Mouse (Mus musculus): ENCODE data around the gene Clic4. TPM values are rescaled to one million over a fixed set of nuclear protein-coding genes. Genes with fewer than 3 reads are reported as not detected.

The Clic4 gene
- polyA plus RNA-seq (2015; fragmentation: Nextera tagmentation; extraction: Ambion mirVana) = 181 and 185 TPM in 2 replicates

GRCm38 (mm10) chr4:135272640-135273306 lies at the start of gene Clic4:
Gene Clic4 (minus strand): TSS chr4:135272814.
- no peaks in the 10 kb centered on the region for H3K36me3 ChIP-seq
- under 1% methylated on average over 64 of the region's 64 CpGs for WGBS

DNA sequence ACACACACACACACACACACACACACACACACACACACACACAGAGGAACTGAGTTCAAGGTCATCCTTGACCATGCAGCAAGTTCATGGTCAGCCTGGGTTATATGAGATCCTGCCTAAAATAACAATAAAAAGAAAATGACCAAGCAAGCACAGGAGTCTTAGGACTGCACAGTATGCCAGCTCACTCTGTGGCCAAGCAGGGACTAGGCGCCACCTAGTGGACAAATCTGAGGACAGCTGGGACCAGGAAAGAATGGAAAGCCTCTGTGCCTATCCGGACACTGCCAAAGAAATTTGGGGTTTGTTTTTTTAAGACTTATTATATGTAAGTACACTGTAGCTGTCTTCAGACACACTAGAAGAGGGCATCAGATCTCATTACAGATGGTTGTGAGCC lies 45.4 kb upstream of the Clic4 start:
- Histone ChIP-seq H3K27me3 (no peaks in the 10 kb centered on the region), H3K36me3 (peaks cover 78% of the 10 kb centered on the region), H3K9ac (no peak overlapping the region), H3K27ac (no peak overlapping the region), H3K4me3 (no peak overlapping the region), H3K4me1 (peaks cover 15% of the 10 kb centered on the region), H3K4me2 (no peak overlapping the region), H3K9me3 (no peaks in the 10 kb centered on the region; the same call in 1 of the 2 replicates)
- 7% methylated on average over 2 of the region's 2 CpGs for WGBS
- ATAC-seq (ENCODE audit: borderline replicate concordance, extremely low read depth, low FRiP score, low TSS enrichment) = peak; percentile 43; the same call in 1 of the 2 replicates

More at GRCm38 (mm10) chr4:135272640-135273306, at the start of gene Clic4:
- H3K27me3 ChIP-seq = no peaks in the 10 kb centered on the region
- peaks cover 40% of the 10 kb centered on the region for H3K4me1 ChIP-seq
- peak within 1 kb of the TSS; percentile 61 for H3K4me2 ChIP-seq
- H3K9me3 ChIP-seq = no peaks in the 10 kb centered on the region
- peak within 1 kb of the TSS; percentile 96 for H3K9ac ChIP-seq
- peak; percentile 99 for ATAC-seq (ENCODE audit: borderline replicate concordance, extremely low read depth, low FRiP score, low TSS enrichment)
- peak within 1 kb of the TSS; percentile 96 for H3K4me3 ChIP-seq
- peak within 1 kb of the TSS; percentile 97 for H3K27ac ChIP-seq

- WGBS = 89% methylated on average over 4 of the region's 4 CpGs
- Histone ChIP-seq H3K9ac (no peak overlapping the region), H3K4me1 (peaks cover 19% of the 10 kb centered on the region), H3K4me2 (no peak overlapping the region), H3K36me3 (peaks cover 74% of the 10 kb centered on the region), H3K4me3 (no peak overlapping the region), H3K27ac (no peak overlapping the region), H3K9me3 (no peaks in the 10 kb centered on the region; the same call in 1 of the 2 replicates), H3K27me3 (no peaks in the 10 kb centered on the region)
- ATAC-seq (ENCODE audit: borderline replicate concordance, extremely low read depth, low FRiP score, low TSS enrichment) = no peak
Measured at GRCm38 (mm10) chr4:135317539-135317938, 44.9 kb upstream of the Clic4 start.

- peaks cover 25% of the 10 kb centered on the region for H3K4me1 ChIP-seq
- H3K4me2 ChIP-seq = no peak overlapping the region
- H3K9me3 ChIP-seq = no peaks in the 10 kb centered on the region; the same call in 1 of the 2 replicates
- H3K36me3 ChIP-seq = peaks cover 52% of the 10 kb centered on the region
- no peak for ATAC-seq (ENCODE audit: borderline replicate concordance, extremely low read depth, low FRiP score, low TSS enrichment)
- WGBS = 96% methylated on average over 9 of the region's 9 CpGs
- H3K9ac ChIP-seq = no peak overlapping the region
- no peaks in the 10 kb centered on the region for H3K27me3 ChIP-seq
- H3K4me3 ChIP-seq = no peak overlapping the region
- H3K27ac ChIP-seq = no peak overlapping the region
Measured at GRCm38 (mm10) chr4:135315287-135315686, 42.7 kb upstream of the Clic4 start.

DNA sequence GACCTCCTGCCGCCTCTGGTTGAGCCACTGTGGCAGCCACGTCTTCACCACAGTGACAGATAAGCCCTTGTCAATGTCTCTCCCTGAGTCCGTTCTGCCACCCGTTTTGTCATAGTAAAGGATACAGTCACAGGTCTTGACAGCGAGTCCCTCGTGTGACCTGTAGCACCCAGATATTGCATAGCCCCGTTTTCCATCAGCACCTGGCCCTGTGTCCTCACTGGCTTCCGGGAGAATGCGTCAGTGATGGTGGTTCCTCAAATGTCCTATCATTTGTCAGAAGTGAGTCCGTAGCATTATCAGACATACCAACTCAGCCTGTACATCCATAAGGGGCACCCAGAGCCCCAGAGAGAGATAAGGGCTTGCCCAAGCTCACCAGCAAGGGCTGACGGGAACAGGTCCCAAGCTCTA lies 41.8 kb upstream of the Clic4 start:
- Histone ChIP-seq H3K9me3 (no peaks in the 10 kb centered on the region; the same call in 1 of the 2 replicates), H3K4me1 (peaks cover 31% of the 10 kb centered on the region), H3K27me3 (no peaks in the 10 kb centered on the region), H3K4me3 (no peak overlapping the region), H3K36me3 (peaks cover 43% of the 10 kb centered on the region), H3K4me2 (no peak overlapping the region), H3K9ac (no peak overlapping the region), H3K27ac (peak overlapping the region; percentile 93; the same call in 1 of the 2 replicates)
- ATAC-seq (ENCODE audit: borderline replicate concordance, extremely low read depth, low FRiP score, low TSS enrichment) = no peak
- 69% methylated on average over 11 of the region's 11 CpGs for WGBS

- Histone ChIP-seq H3K4me2 (peak overlapping the region; percentile 34), H3K36me3 (peaks cover 37% of the 10 kb centered on the region), H3K27ac (peak overlapping the region; percentile 93), H3K4me3 (no peak overlapping the region), H3K9ac (no peak overlapping the region), H3K9me3 (no peaks in the 10 kb centered on the region; the same call in 1 of the 2 replicates), H3K4me1 (peaks cover 34% of the 10 kb centered on the region), H3K27me3 (no peaks in the 10 kb centered on the region)
- WGBS = 54% methylated on average over 9 of the region's 9 CpGs
- no peak; the same call in 1 of the 2 replicates for ATAC-seq (ENCODE audit: borderline replicate concordance, extremely low read depth, low FRiP score, low TSS enrichment)
Measured at GRCm38 (mm10) chr4:135313761-135314241, 41.2 kb upstream of the Clic4 start.

GRCm38 (mm10) chr4:135313111-135313691 lies 40.6 kb upstream of the Clic4 start:
- Histone ChIP-seq H3K36me3 (peaks cover 31% of the 10 kb centered on the region), H3K9me3 (no peaks in the 10 kb centered on the region; the same call in 1 of the 2 replicates), H3K4me1 (peaks cover 34% of the 10 kb centered on the region), H3K4me2 (peak overlapping the region; percentile 34), H3K9ac (0 out of 2 replicates have a peak overlapping the region, but pooled peaks have one; percentile 2), H3K27ac (peak overlapping the region; percentile 93), H3K27me3 (no peaks in the 10 kb centered on the region), H3K4me3 (no peak overlapping the region)
- ATAC-seq (ENCODE audit: borderline replicate concordance, extremely low read depth, low FRiP score, low TSS enrichment) = peak; percentile 72
- 30% methylated on average over 17 of the region's 17 CpGs for WGBS

GRCm38 (mm10) chr4:135312706-135313105 lies 40.1 kb upstream of the Clic4 start:
- Histone ChIP-seq H3K4me2 (peak overlapping the region; percentile 34), H3K36me3 (peaks cover 30% of the 10 kb centered on the region), H3K27ac (peak overlapping the region; percentile 93), H3K4me3 (no peak overlapping the region), H3K4me1 (peaks cover 35% of the 10 kb centered on the region), H3K27me3 (no peaks in the 10 kb centered on the region), H3K9me3 (no peaks in the 10 kb centered on the region; the same call in 1 of the 2 replicates), H3K9ac (0 out of 2 replicates have a peak overlapping the region, but pooled peaks have one; percentile 2)
- WGBS = 26% methylated on average over 4 of the region's 4 CpGs
- ATAC-seq (ENCODE audit: borderline replicate concordance, extremely low read depth, low FRiP score, low TSS enrichment) = peak; percentile 89

- Histone ChIP-seq H3K4me3 (no peak overlapping the region), H3K9me3 (no peaks in the 10 kb centered on the region; the same call in 1 of the 2 replicates), H3K4me2 (no peak overlapping the region), H3K27ac (no peak overlapping the region), H3K36me3 (peaks cover 9% of the 10 kb centered on the region), H3K9ac (no peak overlapping the region), H3K27me3 (no peaks in the 10 kb centered on the region), H3K4me1 (peaks cover 49% of the 10 kb centered on the region)
- no peak for ATAC-seq (ENCODE audit: borderline replicate concordance, extremely low read depth, low FRiP score, low TSS enrichment)
- 71% methylated on average over 8 of the region's 8 CpGs for WGBS
Measured at GRCm38 (mm10) chr4:135310371-135310770, 37.8 kb upstream of the Clic4 start.

- Histone ChIP-seq H3K9me3 (no peaks in the 10 kb centered on the region), H3K4me1 (peaks cover 49% of the 10 kb centered on the region), H3K27me3 (no peaks in the 10 kb centered on the region), H3K4me2 (no peak overlapping the region), H3K36me3 (peaks cover 3% of the 10 kb centered on the region), H3K27ac (no peak overlapping the region), H3K9ac (no peak overlapping the region), H3K4me3 (no peak overlapping the region)
- 61% methylated on average over 5 of the region's 5 CpGs for WGBS
- no peak for ATAC-seq (ENCODE audit: borderline replicate concordance, extremely low read depth, low FRiP score, low TSS enrichment)
Measured at GRCm38 (mm10) chr4:135309726-135310125, 37.1 kb upstream of the Clic4 start.

GRCm38 (mm10) chr4:135309112-135309659 lies 36.6 kb upstream of the Clic4 start:
- no peaks in the 10 kb centered on the region for H3K9me3 ChIP-seq
- peaks cover 47% of the 10 kb centered on the region for H3K4me1 ChIP-seq
- ATAC-seq (ENCODE audit: borderline replicate concordance, extremely low read depth, low FRiP score, low TSS enrichment) = no peak
- H3K27me3 ChIP-seq = no peaks in the 10 kb centered on the region
- no peak overlapping the region for H3K4me2 ChIP-seq
- no peaks in the 10 kb centered on the region for H3K36me3 ChIP-seq
- 45% methylated on average over 9 of the region's 9 CpGs for WGBS
- H3K9ac ChIP-seq = no peak overlapping the region
- no peak overlapping the region for H3K27ac ChIP-seq
- H3K4me3 ChIP-seq = no peak overlapping the region
